Mouse (Mus musculus) spleen, adult 2 months (tissue): Measurements from ENCODE around the gene Tlr9. TPM values are rescaled to one million over a fixed set of nuclear protein-coding genes. Genes with fewer than 3 reads are reported as not detected.

Source experiments
- DNase-seq, 2 experiments: peaks; one replicate each; pipeline versions ENCODE4 v3.0.0 to v3.0.0-alpha.2; 2012 to 2021; ENCODE audit warnings: low spot score in 2 of 2, low read depth in 1 of 2
- H3K27ac ChIP-seq: fragments of 200-500 bp; 2 replicates; pipeline ENCODE4 v1.5.1; 2012; ENCODE audit warnings: low read length, inconsistent platforms; ENCODE audit not compliant: insufficient read depth
- H3K27me3 ChIP-seq: fragments of 200-500 bp; 2 replicates; pipeline ENCODE4 v1.6.1; 2012; ENCODE audit warnings: mild to moderate bottlenecking, moderate library complexity, low read length, inconsistent platforms; ENCODE audit not compliant: control insufficient read depth, insufficient read depth
- H3K36me3 ChIP-seq: fragments of 200-500 bp; 2 replicates; pipeline ENCODE4 v1.6.1; 2012; ENCODE audit warnings: mild to moderate bottlenecking, low read length, inconsistent platforms; ENCODE audit not compliant: control insufficient read depth, insufficient read depth
- H3K4me1 ChIP-seq: fragments of 200-500 bp; 2 replicates; pipeline ENCODE4 v1.6.1; 2011; ENCODE audit warnings: inconsistent platforms; ENCODE audit not compliant: control insufficient read depth, insufficient read depth, insufficient read length
- H3K4me3 ChIP-seq: fragments of 200-500 bp; 2 replicates; pipeline ENCODE4 v1.5.1; 2011; ENCODE audit warnings: mild to moderate bottlenecking, inconsistent platforms; ENCODE audit not compliant: insufficient read depth, insufficient read length; ENCODE audit errors: extremely low read depth
- CTCF ChIP-seq: fragments of 200-500 bp; IDR thresholded peaks from 2 replicates; pipeline ENCODE4 v1.5.1; 2011; ENCODE audit warnings: mild to moderate bottlenecking, inconsistent platforms; ENCODE audit not compliant: insufficient read depth, insufficient read length, insufficient replicate concordance; ENCODE audit errors: extremely low read depth
- POLR2A ChIP-seq: fragments of 200-500 bp; IDR thresholded peaks from 2 replicates; pipeline ENCODE4 v1.6.1; 2011; ENCODE audit warnings: low read depth, low read length, inconsistent platforms
- WGBS: fragments of 180-500 bp; shearing (Covaris S2); methylation state at CpG from one replicate; pipeline ENCODE4 v1.1.7; 2018; 5-methylcytosine and 5-hydroxymethylcytosine counted together
- polyA plus RNA-seq: library from polyadenylated mRNA; depleted of rRNA; stranded (reverse); fragments of >200 nt; gene quantifications from 2 replicates; pipeline ENCODE4 v1.2.3, GENCODE M21; 2012

Tlr9 gene
- polyA plus RNA-seq, 1 experiment, result 65.3 TPM

DNA sequence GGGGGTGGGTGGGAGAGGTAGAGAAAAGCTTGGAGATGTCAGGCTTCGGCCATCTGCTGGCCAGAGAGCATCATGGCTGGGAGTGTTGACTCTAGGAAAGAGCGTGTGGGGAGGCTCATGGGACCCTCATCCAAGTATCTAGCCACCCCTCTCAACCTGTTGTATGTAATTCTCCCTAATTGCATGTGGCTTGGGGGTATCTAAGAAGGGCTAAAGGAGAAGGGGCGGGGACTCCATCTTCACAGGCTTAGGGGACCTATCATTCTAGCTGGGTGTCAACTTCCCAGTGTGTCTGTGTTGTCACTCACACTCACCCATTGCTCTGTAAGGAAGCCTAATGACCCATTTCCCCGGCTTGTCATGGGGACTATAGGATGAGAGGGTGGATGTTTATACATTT is 9.4 kb downstream of the Tlr9 start:
- H3K27ac ChIP-seq, result no peak overlapping the region
- H3K4me1 ChIP-seq, result peaks cover 7% of the 10 kb centered on the region; the same call in 1 of the 2 replicates
- WGBS, result 90% methylated on average over 4 of the region's 4 CpGs
- no peak for DNase-seq
- TF ChIP-seq POLR2A, result no peak
- TF ChIP-seq CTCF, result no peak
- H3K4me3 ChIP-seq, result no peak overlapping the region
- peaks cover 23% of the 10 kb centered on the region for H3K36me3 ChIP-seq
- H3K27me3 ChIP-seq, result no peaks in the 10 kb centered on the region

DNA sequence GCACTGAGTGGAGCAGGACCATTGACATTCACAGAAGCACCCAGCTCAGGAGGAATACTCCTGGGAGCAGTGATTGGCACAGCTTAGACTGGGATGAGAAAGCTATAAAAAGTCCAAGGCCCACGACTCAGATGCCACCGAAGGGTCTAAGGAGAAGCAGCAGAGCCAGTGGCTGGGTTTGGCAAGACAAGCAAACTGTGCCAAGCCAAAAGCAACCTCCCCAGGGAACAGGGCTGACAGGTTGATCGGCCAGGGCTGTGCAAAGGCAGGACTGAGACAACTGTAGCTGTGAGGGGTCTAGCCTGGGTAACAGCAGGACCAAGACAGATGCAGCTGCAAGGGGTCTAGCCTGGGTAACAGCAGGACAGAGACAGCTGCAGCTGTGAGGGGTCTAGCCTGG is 10.6 kb downstream of the Tlr9 start:
- Histone ChIP-seq H3K4me1 (peaks cover 7% of the 10 kb centered on the region; the same call in 1 of the 2 replicates), H3K27ac (no peak overlapping the region), H3K4me3 (no peak overlapping the region), H3K36me3 (peaks cover 26% of the 10 kb centered on the region), H3K27me3 (no peaks in the 10 kb centered on the region)
- WGBS, result 73% methylated on average over 3 of the region's 3 CpGs
- DNase-seq, result no peak
- TF ChIP-seq POLR2A (no peak), CTCF (no peak)

DNA sequence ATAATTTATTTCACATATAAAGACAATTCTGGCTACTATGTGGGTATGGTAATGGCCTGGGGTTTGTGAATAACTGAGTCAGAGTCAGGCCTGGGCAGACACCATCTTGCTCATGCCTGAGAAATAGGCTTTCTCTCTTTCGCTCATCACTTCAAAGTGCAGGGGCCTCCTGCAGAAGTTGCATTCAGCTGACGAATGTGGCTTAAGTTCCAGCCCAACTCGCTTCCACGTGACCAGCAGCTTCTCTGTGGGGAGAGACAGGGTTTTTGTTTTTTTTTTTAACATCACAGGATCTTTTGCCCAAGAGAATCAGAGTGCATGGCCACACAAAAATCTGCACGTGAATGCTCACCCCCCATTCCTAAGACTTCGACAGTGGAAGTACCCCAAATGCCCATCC is 11.6 kb downstream of the Tlr9 start:
- Histone ChIP-seq H3K27me3 (no peaks in the 10 kb centered on the region), H3K36me3 (peaks cover 33% of the 10 kb centered on the region), H3K4me3 (no peak overlapping the region), H3K27ac (no peak overlapping the region), H3K4me1 (peaks cover 7% of the 10 kb centered on the region; the same call in 1 of the 2 replicates)
- no peak for DNase-seq
- 76% methylated on average over 6 of the region's 6 CpGs for WGBS
- TF ChIP-seq POLR2A (no peak), CTCF (no peak)

DNA sequence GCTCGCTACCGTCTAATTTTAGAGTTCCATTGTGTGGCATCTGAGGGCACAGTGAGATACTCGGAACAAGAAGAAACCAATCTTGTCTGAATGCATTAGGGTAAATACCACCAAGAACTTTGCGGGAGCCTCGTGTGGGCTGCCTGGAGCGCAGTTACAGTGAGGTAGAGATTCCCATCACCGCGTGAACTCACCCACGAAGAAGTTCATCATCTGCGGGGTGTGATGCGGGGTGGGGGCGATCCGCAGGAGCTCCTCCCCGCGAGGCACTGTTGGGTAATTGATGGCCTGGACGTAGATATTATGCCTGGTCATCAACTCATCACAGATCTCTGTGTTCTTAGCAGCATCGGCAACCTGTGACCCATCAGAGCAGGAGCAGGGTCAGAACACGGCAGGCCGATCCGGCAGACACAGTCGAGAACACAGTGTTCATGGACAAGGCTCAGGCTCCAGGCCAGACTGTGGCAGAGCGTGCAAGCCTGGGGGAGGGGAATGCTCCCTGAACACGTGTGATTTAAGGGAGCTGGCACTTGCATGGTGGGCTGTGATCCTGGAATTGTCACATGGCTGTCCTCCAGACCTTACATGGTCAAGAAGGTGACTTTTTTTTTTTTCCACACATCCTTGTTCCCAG is 12.9 kb downstream of the Tlr9 start:
- TF ChIP-seq CTCF, result no peak
- no peak for TF ChIP-seq POLR2A
- Histone ChIP-seq H3K4me1 (peaks cover 3% of the 10 kb centered on the region; the same call in 1 of the 2 replicates), H3K4me3 (no peak overlapping the region), H3K36me3 (peaks cover 39% of the 10 kb centered on the region), H3K27me3 (no peaks in the 10 kb centered on the region), H3K27ac (no peak overlapping the region)
- DNase-seq, result no peak
- 95% methylated on average over 23 of the region's 23 CpGs for WGBS

DNA sequence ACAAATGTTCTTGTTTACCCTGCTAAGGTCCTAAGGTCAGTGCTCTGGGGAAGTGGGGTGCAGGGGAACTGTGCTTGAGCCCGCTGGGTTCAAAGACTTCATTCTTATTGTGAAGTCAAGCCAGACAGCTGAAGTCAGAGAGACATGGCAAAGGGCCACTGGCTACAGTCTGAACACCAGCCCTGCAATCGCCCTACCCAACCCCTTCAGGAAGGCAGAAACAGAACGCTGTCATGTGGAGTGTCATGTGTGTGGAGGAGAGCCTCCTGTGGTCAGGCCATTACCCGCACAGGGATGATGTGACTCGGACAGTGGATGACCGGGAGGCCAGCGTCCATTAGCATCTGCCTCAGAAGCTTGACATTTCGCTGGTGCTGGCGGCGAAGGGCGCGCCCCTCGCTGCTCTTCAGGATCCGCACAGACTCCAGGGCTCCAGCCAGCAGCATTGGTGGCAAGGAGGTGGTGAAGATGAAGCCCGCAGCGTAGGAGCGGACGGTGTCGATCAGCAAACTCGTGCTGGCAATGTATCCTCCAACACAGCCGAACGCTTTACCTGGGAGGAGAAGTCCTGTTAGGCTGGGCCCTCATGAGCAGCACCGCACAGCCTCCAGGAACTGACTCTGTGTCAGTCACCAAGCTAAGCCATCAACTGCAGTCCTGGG is 13.9 kb downstream of the Tlr9 start:
- Histone ChIP-seq H3K4me1 (no peaks in the 10 kb centered on the region), H3K27ac (peak overlapping the region; percentile 34), H3K36me3 (peaks cover 41% of the 10 kb centered on the region), H3K4me3 (no peak overlapping the region), H3K27me3 (no peaks in the 10 kb centered on the region)
- 90% methylated on average over 23 of the region's 23 CpGs for WGBS
- DNase-seq, result no peak
- TF ChIP-seq CTCF (no peak), POLR2A (no peak)

DNA sequence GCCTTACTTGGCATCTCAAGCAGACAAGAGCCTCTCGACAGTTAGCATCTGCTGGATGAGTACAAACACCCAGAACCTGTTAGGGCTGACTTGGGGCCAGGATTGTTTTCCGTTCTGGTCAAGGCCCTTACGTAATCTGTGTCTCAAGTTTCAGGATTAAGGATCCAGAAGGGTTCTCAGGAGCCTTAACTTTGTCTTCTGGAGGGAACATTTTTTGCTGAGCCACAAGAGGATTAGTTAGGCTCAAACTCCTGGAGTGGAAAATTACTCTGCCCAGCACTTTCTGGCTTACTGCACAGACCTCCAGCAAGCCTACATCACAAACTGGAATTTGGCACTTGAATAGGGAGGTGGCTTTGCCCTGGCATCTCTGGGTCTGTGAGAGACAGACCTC is 14.4 kb downstream of the Tlr9 start:
- Histone ChIP-seq H3K4me3 (no peak overlapping the region), H3K4me1 (no peaks in the 10 kb centered on the region), H3K27me3 (no peaks in the 10 kb centered on the region), H3K27ac (peak overlapping the region; percentile 34), H3K36me3 (peaks cover 44% of the 10 kb centered on the region)
- TF ChIP-seq CTCF (no peak), POLR2A (no peak)
- no peak for DNase-seq
- WGBS, result 90% methylated on average over 3 of the region's 3 CpGs

DNA sequence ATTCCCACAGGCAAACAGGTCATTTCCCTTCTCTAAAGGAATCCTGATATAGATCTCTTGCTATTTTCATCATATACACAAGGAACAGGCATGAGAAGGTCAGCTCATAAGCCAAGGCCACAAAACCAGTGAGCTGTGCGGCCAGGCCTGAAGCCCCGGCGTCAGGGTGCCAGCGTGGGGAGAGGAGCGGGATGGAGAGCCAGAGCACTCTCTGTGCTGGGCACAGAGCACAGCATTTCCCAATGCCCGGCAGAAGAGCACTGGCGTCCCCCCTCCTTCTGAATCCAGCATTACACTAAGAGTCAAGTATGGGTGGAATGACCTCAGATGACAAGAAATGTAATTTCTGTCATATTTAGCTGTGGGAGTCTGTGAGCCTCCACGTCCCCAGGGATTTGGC is 15.0 kb downstream of the Tlr9 start:
- WGBS, result 88% methylated on average over 8 of the region's 8 CpGs
- Histone ChIP-seq H3K36me3 (peaks cover 47% of the 10 kb centered on the region), H3K4me1 (no peaks in the 10 kb centered on the region), H3K4me3 (no peak overlapping the region), H3K27me3 (no peaks in the 10 kb centered on the region), H3K27ac (no peak overlapping the region)
- no peak for TF ChIP-seq POLR2A
- TF ChIP-seq CTCF, result no peak
- no peak for DNase-seq
